Mouse (Mus musculus): Measurements from ENCODE around the gene Rarb. TPM values are rescaled to one million over a fixed set of nuclear protein-coding genes. Genes with fewer than 3 reads are reported as not detected.

Rarb gene
- total RNA-seq, 2 experiments from 2014 or later = 6.0 to 6.9 TPM

DNA sequence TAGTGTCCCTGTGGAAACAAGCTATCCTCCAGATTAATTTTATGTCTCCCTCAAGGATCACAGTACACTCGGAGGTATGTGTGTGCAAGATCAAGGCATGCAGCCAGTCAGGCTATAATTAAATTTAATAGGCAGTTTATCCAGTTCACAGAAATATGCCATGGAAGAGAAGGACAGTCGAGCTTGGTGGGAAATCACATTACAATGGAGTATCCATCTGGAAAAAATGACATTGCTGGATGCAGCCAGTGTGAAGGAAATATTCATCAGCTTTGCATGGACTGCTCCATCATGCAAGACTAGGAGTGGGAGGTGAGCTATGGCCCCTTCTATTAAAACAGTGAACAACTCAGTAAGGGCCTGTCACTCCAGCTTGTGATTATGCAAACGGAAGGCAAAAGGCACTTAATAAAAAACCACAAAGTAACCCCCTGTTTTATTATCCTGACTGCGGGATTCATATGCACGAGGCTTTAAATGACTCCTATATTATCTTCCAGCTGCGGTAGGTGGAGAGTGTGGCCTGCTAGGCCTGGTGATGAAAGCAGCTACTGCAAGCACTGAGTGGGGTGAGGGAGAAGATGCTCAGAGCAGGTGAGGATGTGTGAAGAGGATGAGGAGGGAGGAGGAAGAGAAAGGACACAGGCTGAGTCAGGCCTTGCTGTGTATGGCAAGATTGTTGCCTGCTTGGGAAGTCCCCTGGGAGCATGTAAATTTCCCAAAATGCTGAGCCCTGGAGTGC, 379.4 kb downstream of the Rarb start:
- no peak for DNase-seq (ENCODE audit: low spot score in 2 of 2)

DNA sequence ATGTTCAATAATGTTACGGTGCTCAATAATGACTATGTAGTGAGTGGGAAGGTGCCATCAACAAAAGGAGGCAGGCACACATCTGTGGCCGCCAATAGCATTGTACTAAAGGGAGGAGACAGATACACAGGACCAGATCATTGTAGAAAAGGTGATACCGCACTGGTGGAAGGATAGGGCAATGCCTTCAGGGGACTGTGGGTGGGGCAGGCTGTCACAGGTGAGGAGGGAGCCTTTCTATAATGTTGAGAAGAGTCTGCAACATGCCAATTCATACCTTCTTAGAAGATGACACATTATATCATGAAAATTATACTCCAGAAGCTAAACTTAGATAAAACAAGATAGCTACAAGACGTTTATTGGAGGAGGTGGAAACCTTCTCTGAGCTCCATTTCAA, 381.6 kb downstream of the Rarb start:
- no peak for DNase-seq (ENCODE audit: low spot score in 2 of 2)

GRCm38 (mm10) chr14:16434396-16435171, 384.4 kb downstream of the Rarb start:
- DNase-seq (ENCODE audit: low spot score in 2 of 2) = peak; percentile 40 to 69

- peak in 1 of 2 experiments; percentile 24 for DNase-seq (ENCODE audit: low spot score in 2 of 2)
Measured at GRCm38 (mm10) chr14:16433206-16433605, 385.8 kb downstream of the Rarb start.

- no peak for DNase-seq (ENCODE audit: low spot score in 2 of 2)
Measured at GRCm38 (mm10) chr14:16432550-16432949, 386.4 kb downstream of the Rarb start.

- DNase-seq (ENCODE audit: low spot score in 2 of 2) = no peak
Measured at GRCm38 (mm10) chr14:16431941-16432499, 386.9 kb downstream of the Rarb start.

DNA sequence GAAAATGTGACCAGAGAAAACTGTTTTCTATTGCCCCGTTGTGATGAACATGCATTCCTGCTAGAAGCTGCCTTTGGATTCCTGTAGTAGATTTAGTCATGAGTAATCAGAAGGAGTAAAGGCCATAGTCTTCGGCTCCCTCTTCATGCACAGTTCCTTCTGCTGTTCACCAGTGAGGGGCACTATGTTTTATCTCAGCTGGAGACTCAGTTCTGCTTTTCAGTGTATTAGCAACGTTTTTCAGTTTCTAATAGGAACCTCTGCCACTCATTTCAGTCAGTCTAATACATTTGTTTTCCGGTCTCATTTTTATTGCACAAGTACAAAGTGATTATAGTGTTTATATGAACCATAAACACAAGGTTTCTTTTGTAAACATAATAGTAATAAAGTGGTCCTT, 391.4 kb downstream of the Rarb start:
- no peak for DNase-seq (ENCODE audit: low spot score in 2 of 2)

- no peak for DNase-seq (ENCODE audit: low spot score in 2 of 2)
Measured at GRCm38 (mm10) chr14:16414163-16414562, 404.8 kb downstream of the Rarb start.

- DNase-seq (ENCODE audit: low spot score in 2 of 2) = no peak
Measured at GRCm38 (mm10) chr14:16405187-16405586, 413.8 kb downstream of the Rarb start.

DNA sequence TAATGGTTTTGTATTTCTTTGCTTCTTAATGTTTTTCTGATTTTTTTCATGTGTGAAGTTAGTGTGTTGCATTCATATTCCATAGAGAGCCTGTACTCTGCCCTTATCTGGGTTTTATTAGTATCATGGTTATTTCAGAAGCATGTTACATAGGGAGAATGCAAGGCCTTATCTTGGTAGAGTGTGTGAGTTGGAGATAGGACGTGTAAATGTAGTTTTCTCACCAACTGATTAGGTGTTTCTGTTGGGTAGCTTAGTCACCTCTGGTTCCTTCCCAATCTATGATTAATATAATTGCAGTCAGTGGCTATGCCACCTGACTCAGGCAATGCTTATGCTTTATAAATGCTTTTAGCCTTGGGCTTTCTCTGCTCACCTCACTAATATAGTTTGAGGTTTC, 434.2 kb downstream of the Rarb start:
- no peak for DNase-seq (ENCODE audit: low spot score in 2 of 2)
